Mouse (Mus musculus): ENCODE data around the gene Gnat2. TPM values are rescaled to one million over a fixed set of nuclear protein-coding genes. Genes with fewer than 3 reads are reported as not detected.

The Gnat2 gene
- 0.50 and 0.97 TPM in 2 replicates for polyA plus RNA-seq (2014; fragmentation: Nextera tagmentation; extraction: Ambion mirVana)

DNA sequence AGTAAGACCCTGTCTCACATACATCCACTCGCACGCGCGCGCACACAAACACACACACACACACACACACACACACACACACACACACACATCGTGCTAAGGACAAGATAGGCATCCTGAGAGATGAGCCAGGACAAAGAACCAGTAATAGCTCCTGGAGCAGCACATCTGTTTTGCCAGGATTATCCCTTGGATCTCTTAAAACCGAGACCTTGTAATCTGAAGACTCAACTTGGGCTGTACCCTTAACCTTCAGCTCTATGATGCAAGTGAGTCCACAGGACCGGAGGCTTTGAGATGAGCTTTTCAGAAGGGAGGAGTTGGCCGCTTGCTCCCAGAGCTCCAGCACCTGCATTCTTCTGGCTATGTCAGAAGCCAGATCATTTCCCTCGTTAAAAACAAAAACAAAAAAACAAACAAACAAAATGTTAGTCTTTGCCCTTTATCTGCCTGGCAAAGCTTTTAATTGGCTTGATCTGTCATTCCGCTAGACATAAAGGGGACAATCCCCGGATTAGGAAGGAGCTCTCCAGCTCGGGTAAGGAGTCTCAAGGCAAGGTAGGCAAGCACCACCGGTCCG lies at the start of gene Gnat2:
Gnat2 (plus strand) TSS at position 254 of the 580 bp plus-strand sequence.
- no peak for DNase-seq
- TF ChIP-seq CTCF (IDR thresholded peaks at IDR 0.05; ENCODE audit: low read depth), result no peak
- Histone ChIP-seq H3K27me3 (ENCODE audit: insufficient read depth, low read length) (no peaks in the 10 kb centered on the region), H3K9me3 (ENCODE audit: low read depth, low read length) (no peaks in the 10 kb centered on the region), H3K36me3 (ENCODE audit: insufficient read depth) (no peaks in the 10 kb centered on the region), H3K27ac (ENCODE audit: low read depth) (no peak within 1 kb of the TSS), H3K4me3 (ENCODE audit: low read depth, low read length) (no peak within 1 kb of the TSS), H3K9ac (no peak within 1 kb of the TSS), H3K4me2 (no peak within 1 kb of the TSS), H3K4me1 (ENCODE audit: insufficient read depth) (no peaks in the 10 kb centered on the region)
- 75% methylated on average over 15 of the region's 15 CpGs for WGBS
- no peak for ATAC-seq (ENCODE audit: insufficient read depth)

DNA sequence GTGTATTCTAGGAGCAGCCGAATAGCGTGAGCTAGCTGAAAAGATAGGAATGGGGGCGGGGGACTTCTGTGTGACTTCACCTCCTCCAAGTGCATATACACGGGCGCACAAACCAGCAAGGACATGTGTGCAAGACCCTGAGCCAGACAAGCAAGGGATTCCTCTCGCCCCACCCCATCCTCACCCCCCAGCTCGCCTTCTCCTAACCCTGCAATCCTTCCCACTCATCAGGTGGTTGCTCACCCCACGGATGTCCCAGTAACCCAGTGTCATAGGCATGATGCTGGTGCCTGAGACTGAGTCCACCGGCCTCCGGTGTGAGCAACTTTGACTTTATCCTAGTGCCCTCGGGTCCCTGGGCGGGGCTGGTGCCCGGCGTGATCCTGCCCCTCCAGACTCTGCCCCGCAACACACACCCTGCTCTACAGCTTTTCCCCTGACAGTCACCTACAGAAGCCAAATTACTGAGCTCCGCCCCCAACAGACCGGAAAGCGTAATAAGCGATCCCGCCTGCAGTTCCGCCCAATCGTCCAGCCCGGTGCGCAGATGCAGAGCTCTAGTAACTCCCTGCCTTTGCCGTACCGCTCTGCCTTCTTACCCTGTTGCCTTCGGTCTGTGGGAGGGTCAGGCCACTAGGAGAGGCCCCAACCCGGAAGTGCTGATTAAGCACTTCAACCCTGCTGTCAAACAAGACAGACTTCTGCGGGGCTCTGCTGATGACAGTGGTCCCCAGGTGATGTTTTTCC lies 48.0 kb upstream of the Gnat2 start, which contains the start of gene Gstm4:
Gstm4 (minus strand) TSS at position 501 of the 747 bp plus-strand sequence.
- no peaks in the 10 kb centered on the region; the same call in 1 of the 2 replicates for H3K4me1 ChIP-seq (ENCODE audit: insufficient read depth)
- peak; percentile 96 for ATAC-seq (ENCODE audit: insufficient read depth)
- peak; percentile 30; the same call in 1 of the 2 replicates for TF ChIP-seq CTCF (IDR thresholded peaks at IDR 0.05; ENCODE audit: low read depth)
- 3% methylated on average over 29 of the region's 29 CpGs for WGBS
- peak within 1 kb of the TSS; percentile 67; the same call in 1 of the 2 replicates for H3K27ac ChIP-seq (ENCODE audit: low read depth)
- peak within 1 kb of the TSS; percentile 93 for H3K4me2 ChIP-seq
- H3K9ac ChIP-seq, result peak within 1 kb of the TSS; percentile 69
- H3K4me3 ChIP-seq (ENCODE audit: low read depth, low read length), result peak within 1 kb of the TSS; percentile 53
- H3K9me3 ChIP-seq (ENCODE audit: low read depth, low read length), result no peaks in the 10 kb centered on the region
- no peaks in the 10 kb centered on the region for H3K27me3 ChIP-seq (ENCODE audit: insufficient read depth, low read length)
- peak; percentile 92 for DNase-seq
- no peaks in the 10 kb centered on the region for H3K36me3 ChIP-seq (ENCODE audit: insufficient read depth)

- Histone ChIP-seq H3K9me3 (ENCODE audit: low read depth, low read length) (no peaks in the 10 kb centered on the region), H3K27me3 (ENCODE audit: insufficient read depth, low read length) (no peaks in the 10 kb centered on the region), H3K27ac (ENCODE audit: low read depth) (no peak overlapping the region), H3K36me3 (ENCODE audit: insufficient read depth) (no peaks in the 10 kb centered on the region), H3K9ac (no peak overlapping the region), H3K4me2 (no peak overlapping the region), H3K4me1 (ENCODE audit: insufficient read depth) (no peaks in the 10 kb centered on the region; the same call in 1 of the 2 replicates), H3K4me3 (ENCODE audit: low read depth, low read length) (no peak overlapping the region)
- 70% methylated on average over 2 of the region's 2 CpGs for WGBS
- TF ChIP-seq CTCF (IDR thresholded peaks at IDR 0.05; ENCODE audit: low read depth), result no peak
- DNase-seq (no peak), ATAC-seq (ENCODE audit: insufficient read depth) (no peak)
These were observed 45.5 kb upstream of the Gnat2 start for GRCm38 (mm10) chr3:108046944-108047655.

GRCm38 (mm10) chr3:108048306-108048705 lies 44.3 kb upstream of the Gnat2 start:
- DNase-seq, result peak; percentile 43
- TF ChIP-seq CTCF (IDR thresholded peaks at IDR 0.05; ENCODE audit: low read depth), result no peak
- Histone ChIP-seq H3K27ac (ENCODE audit: low read depth) (no peak overlapping the region), H3K4me2 (no peak overlapping the region), H3K36me3 (ENCODE audit: insufficient read depth) (no peaks in the 10 kb centered on the region), H3K27me3 (ENCODE audit: insufficient read depth, low read length) (no peaks in the 10 kb centered on the region), H3K4me3 (ENCODE audit: low read depth, low read length) (no peak overlapping the region), H3K9me3 (ENCODE audit: low read depth, low read length) (no peaks in the 10 kb centered on the region), H3K4me1 (ENCODE audit: insufficient read depth) (no peaks in the 10 kb centered on the region; the same call in 1 of the 2 replicates), H3K9ac (no peak overlapping the region)
- ATAC-seq (ENCODE audit: insufficient read depth), result no peak
- WGBS, result 43% methylated on average over 3 of the region's 3 CpGs

GRCm38 (mm10) chr3:108050493-108050892 lies 42.1 kb upstream of the Gnat2 start:
- Histone ChIP-seq H3K27me3 (ENCODE audit: insufficient read depth, low read length) (no peaks in the 10 kb centered on the region), H3K4me3 (ENCODE audit: low read depth, low read length) (no peak overlapping the region), H3K36me3 (ENCODE audit: insufficient read depth) (no peaks in the 10 kb centered on the region), H3K9ac (no peak overlapping the region), H3K27ac (ENCODE audit: low read depth) (no peak overlapping the region), H3K9me3 (ENCODE audit: low read depth, low read length) (no peaks in the 10 kb centered on the region), H3K4me1 (ENCODE audit: insufficient read depth) (no peaks in the 10 kb centered on the region), H3K4me2 (no peak overlapping the region)
- no peak for TF ChIP-seq CTCF (IDR thresholded peaks at IDR 0.05; ENCODE audit: low read depth)
- ATAC-seq (ENCODE audit: insufficient read depth) (no peak), DNase-seq (no peak)
- WGBS, result 84% methylated on average over 5 of the region's 5 CpGs

- H3K27ac ChIP-seq (ENCODE audit: low read depth), result no peak overlapping the region
- 11% methylated on average over 7 of the region's 7 CpGs for WGBS
- TF ChIP-seq CTCF (IDR thresholded peaks at IDR 0.05; ENCODE audit: low read depth), result peak; percentile 79
- H3K9me3 ChIP-seq (ENCODE audit: low read depth, low read length), result no peaks in the 10 kb centered on the region
- DNase-seq (peak; percentile 96), ATAC-seq (ENCODE audit: insufficient read depth) (peak; percentile 56; the same call in 1 of the 2 replicates)
- H3K36me3 ChIP-seq (ENCODE audit: insufficient read depth), result no peaks in the 10 kb centered on the region
- H3K9ac ChIP-seq, result no peak overlapping the region
- H3K4me2 ChIP-seq, result peak overlapping the region; percentile 48
- no peaks in the 10 kb centered on the region for H3K27me3 ChIP-seq (ENCODE audit: insufficient read depth, low read length)
- no peaks in the 10 kb centered on the region for H3K4me1 ChIP-seq (ENCODE audit: insufficient read depth)
- no peak overlapping the region for H3K4me3 ChIP-seq (ENCODE audit: low read depth, low read length)
These were observed 31.2 kb upstream of the Gnat2 start for GRCm38 (mm10) chr3:108061420-108061819.

DNA sequence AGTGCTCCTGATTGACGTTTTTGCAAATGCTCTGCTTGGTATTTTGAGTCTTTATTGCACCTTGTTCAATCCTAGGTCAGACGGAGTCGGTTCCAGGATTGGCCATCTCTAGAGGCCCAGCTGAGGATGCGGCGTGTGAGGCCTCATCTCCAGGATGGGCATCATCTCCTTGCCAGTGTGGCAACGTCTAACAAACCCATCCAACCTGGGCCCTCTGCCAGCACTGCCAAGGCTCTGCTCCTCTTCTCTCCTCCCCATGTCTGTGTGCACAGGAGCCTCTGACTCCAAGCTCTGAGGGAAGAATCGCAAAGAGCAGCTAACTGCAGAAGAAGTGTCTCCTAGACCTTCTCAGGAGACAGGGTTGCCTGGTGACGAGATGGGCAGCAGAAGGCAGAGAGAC lies 29.9 kb upstream of the Gnat2 start:
- H3K4me1 ChIP-seq (ENCODE audit: insufficient read depth), result no peaks in the 10 kb centered on the region
- no peaks in the 10 kb centered on the region for H3K27me3 ChIP-seq (ENCODE audit: insufficient read depth, low read length)
- H3K9ac ChIP-seq, result no peak overlapping the region
- no peaks in the 10 kb centered on the region for H3K9me3 ChIP-seq (ENCODE audit: low read depth, low read length)
- WGBS, result 77% methylated on average over 8 of the region's 8 CpGs
- H3K36me3 ChIP-seq (ENCODE audit: insufficient read depth), result no peaks in the 10 kb centered on the region
- no peak for ATAC-seq (ENCODE audit: insufficient read depth)
- no peak for TF ChIP-seq CTCF (IDR thresholded peaks at IDR 0.05; ENCODE audit: low read depth)
- no peak overlapping the region for H3K4me3 ChIP-seq (ENCODE audit: low read depth, low read length)
- no peak for DNase-seq
- H3K4me2 ChIP-seq, result no peak overlapping the region
- no peak overlapping the region for H3K27ac ChIP-seq (ENCODE audit: low read depth)

Data from lung, embryonic 14.5 days (tissue).